Mouse (Mus musculus) monocyte, adult 2 months (primary cell): ENCODE results near the gene Tmem87a.

ENCODE experiments used
- DNase-seq, 2 experiments: peaks; one replicate each; pipeline ENCODE4 v3.0.0; 2022; ENCODE audit warnings: low spot score in 2 of 2, low read depth in 1 of 2

Tmem87a gene

DNA sequence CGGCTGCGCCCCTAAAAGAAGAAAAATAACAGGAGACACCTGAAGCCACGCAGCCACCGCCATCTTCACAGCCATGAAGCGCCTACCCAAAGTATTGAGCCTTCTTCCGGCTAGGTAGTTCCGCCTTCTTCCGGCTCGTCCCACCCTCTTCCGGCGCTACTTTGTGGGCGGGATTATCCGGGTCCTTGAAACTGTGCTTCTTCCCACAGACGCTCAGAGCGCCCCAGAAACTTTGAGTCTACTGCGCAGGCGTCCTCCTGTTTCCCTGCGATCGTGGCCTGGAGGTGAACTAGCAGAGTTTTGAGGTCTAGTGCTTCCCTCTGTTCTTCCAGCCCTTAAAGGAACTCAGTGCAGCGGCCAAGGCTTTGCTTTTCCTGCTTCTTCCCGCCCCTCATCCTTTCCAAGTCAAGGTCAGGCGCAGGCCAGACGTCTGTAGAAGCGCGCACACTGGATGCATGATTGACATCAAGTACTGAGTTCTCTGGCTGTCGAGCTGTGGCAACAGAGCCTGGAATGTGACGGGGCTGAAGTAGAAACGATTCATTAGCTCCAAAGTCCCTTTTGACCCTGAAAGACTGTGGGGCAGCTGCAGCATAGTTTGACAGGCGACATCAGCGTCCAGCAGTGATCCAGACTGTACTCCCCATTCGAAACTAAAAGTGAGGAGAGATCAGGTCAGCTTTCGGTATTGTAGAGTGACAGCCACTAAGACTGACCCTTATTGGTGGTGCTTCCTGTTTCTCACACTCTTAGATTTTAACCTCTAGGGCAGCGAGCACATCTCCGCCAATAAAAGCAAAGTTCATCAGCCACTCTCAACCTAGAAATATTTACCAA lies at the start of gene Tmem87a:
Gene Tmem87a (minus strand): TSS at position 128 of the 837 bp plus-strand sequence.
- DNase-seq, result peak; percentile 91

DNA sequence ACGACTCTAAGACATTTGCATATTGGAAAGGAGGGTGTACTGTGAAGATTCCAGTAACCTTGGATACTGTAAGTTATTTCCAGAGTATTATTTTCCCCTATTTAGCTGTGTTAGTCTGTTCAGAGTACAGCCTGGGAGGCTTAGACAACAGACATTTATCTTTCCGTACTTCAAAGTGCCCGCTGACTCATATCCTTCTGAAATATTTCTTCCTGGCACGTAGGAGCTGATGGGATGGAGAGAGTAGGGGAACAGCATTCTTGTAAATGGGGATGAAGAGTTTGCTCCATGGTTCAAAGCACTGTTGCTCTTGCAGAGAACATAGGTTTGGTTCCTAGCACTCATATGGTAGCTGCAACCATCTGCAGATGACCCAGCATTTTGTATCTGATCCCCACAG lies 48.7 kb upstream of the Tmem87a start:
- no peak for DNase-seq

DNA sequence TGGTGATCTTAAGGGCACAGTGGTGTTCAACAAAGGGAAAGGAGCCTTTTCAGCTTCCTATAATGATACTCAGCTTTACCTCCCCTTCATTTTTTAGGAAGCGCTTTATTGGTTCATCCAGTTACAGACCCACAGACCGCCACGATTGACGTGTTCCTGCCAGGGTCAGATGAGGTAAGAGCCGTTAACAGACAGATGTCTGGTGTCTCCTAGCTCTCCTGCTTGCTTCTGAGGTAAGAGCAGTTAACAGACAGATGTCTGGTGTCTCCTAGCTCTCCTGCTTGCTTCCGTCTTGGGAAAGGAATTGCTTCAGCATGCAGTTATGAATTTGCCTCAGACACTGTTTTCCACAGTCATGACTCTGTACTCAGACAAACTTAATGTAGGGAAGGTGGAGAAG lies 46.8 kb upstream of the Tmem87a start:
- no peak for DNase-seq

DNA sequence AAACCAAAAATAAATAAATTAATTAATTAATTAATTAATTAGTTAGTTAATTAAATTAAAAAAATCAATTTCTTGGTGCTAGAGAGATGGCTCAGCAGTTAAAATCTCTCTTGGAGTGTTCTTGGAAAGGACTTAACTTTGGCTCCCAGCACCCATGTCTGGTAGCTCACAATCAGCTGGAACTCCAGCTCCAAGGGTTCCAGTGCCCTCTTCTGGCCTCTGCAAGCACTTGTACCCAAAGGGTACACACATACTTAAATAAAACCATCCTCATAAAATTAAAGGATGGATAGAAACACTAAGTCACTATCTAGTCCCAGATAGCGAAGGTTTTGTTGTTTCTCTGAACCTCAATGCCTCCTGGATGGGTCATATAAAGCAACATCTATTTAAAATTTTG lies 43.4 kb upstream of the Tmem87a start:
- DNase-seq, result no peak

DNA sequence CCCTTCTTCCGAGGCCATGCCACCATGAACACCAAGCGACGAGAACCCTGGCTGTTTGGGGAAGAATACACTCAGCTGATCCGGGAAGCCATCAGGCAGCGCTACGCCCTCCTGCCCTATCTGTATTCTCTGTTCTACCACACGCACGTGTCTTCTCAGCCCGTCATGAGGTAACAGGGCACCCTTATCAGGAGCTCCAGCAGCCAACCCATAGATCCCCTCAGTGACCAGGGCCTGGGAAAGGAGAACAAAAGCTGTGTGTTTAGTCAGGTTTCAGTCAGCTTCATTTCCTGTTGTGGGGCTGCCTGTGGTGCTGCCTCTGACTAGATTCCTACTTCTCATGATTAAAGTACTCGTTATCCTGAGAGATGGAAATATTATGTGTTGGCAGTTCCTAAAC lies 42.5 kb upstream of the Tmem87a start:
- DNase-seq, result peak in 1 of 2 experiments; percentile 1

DNA sequence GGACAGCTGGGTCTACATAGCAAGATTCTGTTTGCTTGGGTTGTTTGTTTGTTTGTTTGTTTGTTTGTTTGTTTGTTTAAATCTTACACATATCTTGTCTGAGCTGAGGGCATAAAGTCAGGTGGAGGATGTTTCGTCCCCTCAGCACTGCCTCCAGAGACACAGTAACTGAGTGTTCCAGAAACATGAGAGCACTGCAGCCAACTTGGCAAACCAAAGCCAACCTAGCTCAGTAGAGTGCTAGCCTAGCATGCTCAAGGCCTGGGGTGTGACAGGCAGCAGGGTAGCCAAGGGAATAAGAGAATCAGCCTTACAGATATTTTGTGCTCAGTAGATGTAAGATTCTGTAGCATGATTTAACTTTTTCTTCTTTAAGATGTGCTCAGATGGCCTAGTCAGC lies 40.6 kb upstream of the Tmem87a start:
- DNase-seq, result no peak

DNA sequence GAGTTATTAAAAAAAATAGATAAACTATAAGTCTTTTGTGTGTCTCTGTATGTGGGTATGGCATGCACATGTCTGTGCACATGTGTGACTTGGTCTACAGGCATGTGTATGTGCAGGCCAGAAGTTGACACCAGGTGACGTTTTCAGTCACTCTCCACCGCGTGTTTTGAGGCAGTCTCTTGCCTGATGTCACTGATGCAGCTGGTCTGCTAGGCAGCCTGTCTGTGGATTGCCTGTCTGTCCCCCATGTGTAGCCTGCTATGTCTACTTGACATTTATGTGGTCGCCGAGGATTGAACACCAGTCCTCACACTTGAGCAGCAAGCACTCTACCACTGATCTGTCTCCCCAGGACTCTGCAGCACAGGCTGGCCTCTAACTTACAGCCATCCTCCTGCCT lies 20.5 kb upstream of the Tmem87a start:
- DNase-seq, result no peak

DNA sequence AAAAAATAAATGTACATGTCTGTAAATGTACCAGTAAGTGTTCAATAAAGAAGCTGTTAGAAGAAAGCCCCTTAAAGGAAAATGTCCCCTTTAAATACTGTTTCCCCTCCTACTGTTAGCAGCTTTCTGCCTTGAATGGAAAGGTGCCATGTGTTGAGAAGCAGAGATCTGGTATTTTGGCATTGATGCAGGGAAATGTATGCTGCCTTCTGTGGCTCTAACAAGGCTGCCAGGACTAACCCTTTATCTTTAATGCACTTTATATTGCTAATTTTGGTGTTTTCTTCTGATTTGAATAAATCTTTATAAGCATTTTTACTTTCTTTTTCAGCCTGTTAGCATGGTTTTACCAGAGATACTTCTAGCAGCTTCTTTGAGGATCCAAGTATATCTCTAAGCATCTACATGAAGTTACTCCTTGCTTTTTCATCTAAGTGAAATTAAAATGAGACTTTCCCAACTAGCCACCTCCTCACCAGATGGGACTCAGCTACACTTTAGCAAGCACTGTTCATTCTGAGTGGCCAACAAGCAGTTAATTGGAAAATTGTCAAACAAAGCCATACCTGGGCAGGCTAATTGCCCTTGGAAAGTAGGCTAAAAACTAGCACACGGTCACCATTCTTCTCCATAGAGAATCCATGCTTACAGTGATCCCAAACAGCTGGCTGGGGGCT lies 11.0 kb upstream of the Tmem87a start:
- no peak for DNase-seq

DNA sequence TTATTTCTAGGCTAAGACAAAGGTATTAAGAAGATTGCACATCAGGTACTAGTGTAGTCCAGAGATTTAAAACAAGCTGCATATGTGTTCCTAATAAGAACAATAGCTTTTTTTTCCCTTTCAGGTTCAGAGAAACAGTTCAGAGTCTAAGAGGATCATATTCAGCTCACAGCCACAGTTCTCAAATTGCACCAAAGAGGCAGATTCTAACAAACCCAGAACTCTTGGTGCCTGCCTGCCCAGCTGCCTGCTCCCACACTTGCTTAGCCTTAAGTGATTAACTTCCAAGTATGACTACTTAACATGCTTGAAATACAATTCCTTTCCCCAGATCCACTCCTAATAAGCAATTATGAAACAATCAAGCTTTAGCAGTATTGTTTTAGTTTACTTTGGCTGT lies 10.2 kb upstream of the Tmem87a start:
- DNase-seq, result no peak

DNA sequence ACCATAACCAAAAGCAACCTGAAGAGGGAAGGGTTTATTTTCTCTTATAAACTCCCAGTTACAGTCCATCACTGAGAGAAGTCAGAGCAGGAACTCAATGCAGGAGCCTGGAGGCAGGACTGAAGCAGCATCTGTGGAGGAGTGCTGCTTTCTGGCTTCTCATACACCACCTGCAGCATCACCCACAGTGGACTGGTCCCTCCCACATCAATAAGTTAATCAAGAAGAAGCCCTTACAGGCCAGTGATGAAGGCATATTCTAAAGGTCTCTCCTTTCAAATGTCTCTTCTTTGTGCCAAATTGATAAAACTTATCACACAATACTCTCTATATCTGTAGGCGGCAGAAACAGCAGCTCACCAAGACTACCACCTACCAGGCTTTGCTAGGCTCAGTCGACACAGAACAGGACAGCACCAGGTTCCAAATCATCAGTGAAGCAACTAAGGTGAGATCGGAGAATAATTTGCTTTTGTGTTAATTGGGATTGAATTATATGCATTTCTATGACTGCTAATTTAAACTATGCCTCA lies 7.2 kb upstream of the Tmem87a start:
- DNase-seq, result no peak

DNA sequence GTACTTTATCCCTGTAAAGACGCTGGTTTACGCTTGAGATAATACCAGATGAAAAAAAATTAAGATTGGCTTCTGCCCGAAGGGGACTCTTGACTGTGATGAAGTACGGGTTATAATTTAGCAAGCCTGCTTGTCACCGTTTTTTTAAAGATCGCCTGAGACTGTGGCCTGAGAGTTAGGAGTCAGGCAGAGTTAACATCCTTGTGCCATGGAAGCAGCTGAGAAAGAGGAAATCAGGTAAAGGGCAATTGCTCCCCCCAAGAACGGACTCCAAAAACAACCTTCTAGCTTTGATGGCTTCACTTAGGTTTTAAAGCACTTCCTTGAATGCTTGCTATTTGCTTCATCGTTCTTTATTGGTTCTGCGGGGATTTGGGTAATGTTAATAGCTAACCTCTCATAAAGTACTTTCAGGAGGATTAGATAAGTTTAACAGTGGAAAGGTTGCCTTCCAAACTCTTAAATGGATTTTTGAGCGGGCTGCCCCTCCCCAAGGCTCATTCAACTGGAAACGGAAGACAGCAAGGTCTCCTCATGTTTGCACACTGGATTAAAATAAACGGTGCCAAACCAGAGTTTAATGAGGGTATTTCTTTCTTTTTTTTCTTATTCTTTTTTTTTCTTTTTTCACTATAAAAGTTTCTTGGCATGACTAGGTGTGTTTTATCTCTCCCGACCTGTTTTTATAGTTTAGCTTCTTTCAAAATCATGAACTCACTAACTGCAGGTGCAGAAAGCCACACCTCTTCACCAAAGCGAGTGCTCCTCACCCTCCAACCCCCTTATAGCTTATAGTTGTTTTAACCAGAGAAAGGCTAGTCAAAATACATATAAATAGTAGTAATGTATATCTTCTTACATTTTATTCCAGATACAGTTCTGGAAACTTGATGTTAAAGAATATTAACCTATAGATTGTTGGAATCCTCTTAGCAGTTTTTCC lies 1.2 kb upstream of the Tmem87a start:
- DNase-seq, result peak in 1 of 2 experiments; percentile 5

DNA sequence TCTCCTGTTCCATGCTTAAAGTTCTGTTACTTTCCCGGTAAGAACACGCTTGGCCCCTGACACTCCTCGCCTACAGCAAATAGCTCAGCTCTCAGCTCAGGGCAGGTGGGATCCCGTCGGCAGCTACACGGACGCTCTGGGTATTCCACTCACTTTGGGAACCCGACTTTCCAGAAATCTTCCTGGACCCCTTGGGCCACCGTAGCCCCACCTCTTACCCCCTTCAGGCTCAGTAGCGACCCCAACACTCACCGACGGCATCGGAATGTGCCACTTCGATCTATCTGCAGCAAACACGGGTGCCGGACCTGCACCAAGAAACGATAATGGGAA lies 294 bp downstream of the Tmem87a start, which contains the start of gene Ganc:
Gene Ganc (plus strand): TSS at position 244 of the 333 bp plus-strand sequence.
- no peak for DNase-seq

DNA sequence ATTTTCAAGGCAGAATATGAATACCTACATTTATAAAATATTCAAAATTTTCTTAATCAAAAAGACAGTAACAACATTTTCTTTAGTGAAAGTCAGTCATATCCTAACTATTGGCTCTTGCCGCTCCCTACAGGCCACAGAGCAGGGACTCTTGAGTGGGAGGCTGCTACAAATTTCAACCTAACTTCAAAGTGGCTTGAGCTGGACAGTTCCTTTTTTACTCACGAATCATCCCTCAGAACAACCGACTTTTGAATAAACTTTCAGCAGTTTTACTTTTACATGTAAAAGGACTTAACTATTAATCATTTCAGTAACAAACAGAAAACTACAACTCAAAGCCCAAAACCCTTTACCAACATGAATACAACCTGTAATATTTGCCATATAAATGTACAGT lies 1.1 kb downstream of the Tmem87a start:
- no peak for DNase-seq

DNA sequence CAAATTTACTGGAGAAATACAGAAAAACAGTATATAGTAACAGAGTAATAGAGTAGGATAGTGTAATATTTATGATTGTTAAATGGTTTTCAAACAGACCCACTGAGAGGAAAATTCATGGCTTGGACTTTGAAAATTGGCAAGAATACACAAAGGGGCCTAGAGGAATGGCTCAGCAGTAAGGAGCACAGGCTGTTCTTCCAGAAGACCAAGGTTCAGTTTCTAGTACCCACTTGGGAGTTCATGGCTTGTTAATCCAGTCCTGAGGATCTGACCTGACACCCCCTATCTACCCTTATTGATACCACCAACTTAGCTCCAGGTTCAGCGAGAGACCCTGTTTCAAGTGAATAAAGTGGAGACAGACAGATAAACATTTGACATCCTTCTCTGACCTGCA lies 6.0 kb downstream of the Tmem87a start:
- no peak for DNase-seq

DNA sequence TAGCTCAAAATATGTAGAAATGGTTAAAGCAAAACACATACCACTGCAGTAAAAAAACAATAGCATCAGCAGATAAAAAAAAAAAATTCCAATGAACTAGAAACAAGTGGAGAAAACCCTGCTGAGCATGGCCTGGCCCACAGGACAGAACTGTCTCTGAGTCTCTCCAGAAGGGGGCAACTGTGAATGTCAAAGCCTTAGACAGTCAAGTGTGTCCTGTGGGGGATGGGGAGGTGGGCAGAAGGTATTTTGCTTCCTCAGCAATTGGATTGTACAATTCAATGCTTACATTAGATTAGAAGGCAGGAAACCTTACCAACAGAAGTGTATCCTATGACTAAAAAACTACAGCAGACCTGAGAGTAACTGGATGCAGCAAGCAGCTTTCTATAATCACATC lies 11.5 kb downstream of the Tmem87a start:
- no peak for DNase-seq

DNA sequence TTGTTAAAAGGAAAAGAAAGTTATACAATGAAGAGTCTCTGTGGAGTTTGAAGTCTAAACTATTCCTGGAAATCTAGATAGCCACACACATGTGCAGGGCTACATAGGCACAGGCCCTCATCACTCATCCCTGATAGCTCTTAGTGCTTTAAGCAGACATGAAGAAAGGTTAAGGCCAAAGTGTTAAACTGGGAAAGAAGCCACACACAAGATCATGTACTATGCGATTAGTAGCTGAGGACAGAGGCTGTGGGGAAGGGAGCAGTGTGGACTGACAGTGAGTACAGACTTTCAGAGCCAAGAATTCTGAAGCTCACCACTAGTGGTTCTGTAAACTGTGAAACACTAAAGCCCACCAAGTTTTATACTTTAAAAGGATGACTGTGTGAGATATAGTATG lies 13.0 kb downstream of the Tmem87a start:
- no peak for DNase-seq

DNA sequence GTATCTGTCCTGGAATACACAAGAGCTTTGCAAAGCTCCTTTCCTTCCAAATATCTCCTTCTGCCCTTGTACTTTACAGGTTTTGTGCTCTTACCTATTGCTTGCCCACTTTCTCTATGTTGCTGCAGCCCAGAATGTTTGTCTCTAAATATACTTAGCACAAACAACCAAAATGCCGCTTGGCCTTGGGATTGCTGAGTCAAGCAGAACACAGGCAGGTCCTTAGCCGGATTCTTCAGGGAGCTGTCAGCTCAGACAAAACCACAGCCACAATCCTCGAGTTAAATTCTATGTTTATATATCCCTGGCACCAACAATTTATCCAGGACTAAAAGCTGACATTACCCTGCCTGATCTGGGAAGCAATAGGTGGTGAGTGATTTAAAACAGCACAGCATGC lies 14.5 kb downstream of the Tmem87a start:
- no peak for DNase-seq

DNA sequence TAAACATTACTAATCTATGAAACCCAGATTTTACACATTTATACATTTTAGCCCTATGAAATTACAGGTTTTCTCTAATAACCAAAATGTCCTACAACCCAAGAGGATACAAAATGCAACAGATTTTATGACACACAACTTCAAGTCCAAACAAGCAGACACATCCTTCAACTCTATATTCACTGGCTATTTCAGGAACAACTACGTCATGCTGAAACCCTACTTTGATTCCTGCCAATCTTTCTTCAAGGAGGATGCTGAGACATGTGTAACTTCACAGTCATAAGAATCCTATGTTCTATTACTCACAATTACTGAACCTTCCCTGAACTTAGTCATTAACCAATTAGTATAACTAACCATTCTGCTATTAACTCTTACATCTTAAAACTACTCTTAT lies 16.6 kb downstream of the Tmem87a start:
- DNase-seq, result no peak

DNA sequence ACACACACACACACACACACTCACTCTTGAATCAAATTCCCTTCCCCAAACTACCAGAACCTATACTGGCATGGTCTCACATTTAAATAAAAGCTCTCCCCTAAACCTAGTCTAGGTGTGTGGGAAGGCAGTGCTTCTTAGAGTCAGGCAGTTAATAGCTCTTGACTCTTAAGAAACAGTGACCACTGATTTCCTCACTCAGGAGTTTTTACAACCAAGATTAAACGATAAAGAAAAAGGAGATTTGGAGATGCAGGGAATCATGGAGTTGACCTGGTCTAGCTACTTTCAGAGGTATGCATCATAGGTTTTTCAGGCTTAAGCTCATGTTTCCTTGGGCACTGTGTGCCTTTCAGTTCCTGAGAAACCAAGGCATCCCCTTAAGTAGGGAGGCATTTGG lies 17.6 kb downstream of the Tmem87a start:
- no peak for DNase-seq

DNA sequence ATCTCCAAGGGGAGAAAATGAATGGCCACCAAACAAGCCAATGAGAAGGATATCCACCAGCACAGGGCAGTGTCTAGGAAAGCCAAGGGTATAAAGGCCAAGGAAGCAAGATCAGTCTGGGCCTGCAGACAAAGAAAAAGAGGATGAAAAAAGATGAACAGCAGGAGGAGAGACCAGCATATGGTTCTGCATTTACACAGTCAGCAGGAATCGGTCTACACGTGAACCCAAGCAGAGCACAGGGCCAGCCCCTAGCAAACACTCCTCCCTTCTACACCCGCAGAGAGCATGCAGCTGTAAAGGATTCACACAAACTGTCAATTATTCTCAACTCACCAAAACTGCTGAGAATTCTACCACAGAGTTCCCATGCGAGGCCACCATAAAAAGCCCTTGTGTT lies 30.1 kb downstream of the Tmem87a start:
- DNase-seq, result no peak

DNA sequence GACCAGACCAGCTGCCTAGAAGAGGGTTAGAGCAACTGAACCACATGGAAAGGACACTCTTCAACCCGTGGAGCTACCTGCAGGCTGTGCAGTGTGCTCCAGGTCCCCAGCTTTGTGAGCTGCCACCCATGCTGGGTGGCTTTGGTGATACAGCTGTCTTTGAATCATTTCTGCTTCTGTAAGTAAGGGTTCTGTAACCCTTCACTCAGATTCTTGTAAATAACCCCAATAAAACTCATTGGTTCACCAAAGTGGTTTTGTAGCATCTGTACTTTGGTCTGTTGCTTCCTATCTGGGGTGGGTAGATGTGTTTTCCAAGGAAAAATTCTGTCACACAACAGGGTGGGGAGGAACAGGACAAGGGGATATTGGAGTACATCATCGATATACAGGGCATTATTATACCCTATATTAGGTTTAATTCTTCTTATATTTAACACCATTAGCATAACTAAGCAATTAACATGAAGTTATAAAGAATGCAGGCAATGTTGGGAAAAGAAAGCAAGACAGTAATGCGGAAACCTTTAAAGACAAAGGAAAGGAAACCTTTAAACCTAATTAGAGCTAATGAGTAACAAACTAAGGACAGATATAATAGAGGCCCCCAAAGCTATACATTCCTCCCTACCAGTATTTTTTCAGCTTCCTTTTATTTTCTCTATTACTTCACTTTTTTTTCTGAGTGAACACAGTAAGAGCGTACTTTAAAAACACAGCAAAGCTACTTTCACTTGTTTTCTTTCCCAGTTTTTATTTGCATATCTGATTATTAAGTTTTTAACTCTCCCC lies 36.3 kb downstream of the Tmem87a start:
- DNase-seq, result no peak
